ENCODE assay signal across 10 mouse cellular contexts in the genomic region with DNA sequence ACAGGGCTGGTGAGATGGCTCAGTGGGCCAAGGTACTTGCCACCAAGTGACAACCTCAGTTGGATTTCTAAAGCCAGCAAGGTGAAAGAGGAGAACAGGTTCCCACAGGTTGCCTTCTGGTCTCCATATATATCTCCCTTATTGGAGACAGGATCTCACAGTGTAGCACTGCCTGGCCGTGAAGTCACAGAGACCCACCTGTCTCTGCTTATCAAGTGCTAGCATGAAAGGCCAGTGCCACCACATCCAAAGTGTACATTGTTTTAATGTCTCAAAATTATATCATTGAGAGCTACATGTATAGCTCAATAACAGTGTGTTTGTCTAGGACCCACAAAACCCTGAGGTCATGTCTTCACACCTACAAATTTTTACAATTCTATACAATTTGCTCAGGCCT. TPM values are rescaled to one million over a fixed set of nuclear protein-coding genes. Genes with fewer than 3 reads are reported as not detected.
DNase-seq lines count a peak whose midpoint lies in the region; ATAC-seq and TF ChIP-seq lines count a peak whose summit lies in the region.
"Had no signal": no experiment of that assay in that cellular context is flagged by ENCODE, and none has a peak within 500 bp of the region (broad histone marks: within the 10 kb centered on the region; RNA-seq: fewer than 3 reads in every experiment).

No protein-coding gene starts in this region.

- no peak for ATAC-seq in lung, embryonic 14.5 days (ENCODE audit: insufficient read depth)
- ATAC-seq in limb, embryonic 14.5 days (ENCODE audit: low FRiP score, low read depth) = no peak
- ATAC-seq in neural tube, embryonic 15.5 days (ENCODE audit: low FRiP score) = no peak

- H3K9me3 ChIP-seq in lung, embryonic 14.5 days (ENCODE audit: low read depth, low read length) = no peaks in the 10 kb centered on the region
- H3K9me3 ChIP-seq in forebrain, embryonic 10.5 days = peaks cover 4% of the 10 kb centered on the region; the same call in 1 of the 2 replicates
- no peaks in the 10 kb centered on the region for H3K9me3 ChIP-seq in limb, embryonic 14.5 days (ENCODE audit: control insufficient read depth, low read length)
- H3K9me3 ChIP-seq in neural tube, embryonic 15.5 days (replicated peaks) = no peaks in the 10 kb centered on the region

- H3K36me3 ChIP-seq in lung, embryonic 14.5 days (ENCODE audit: insufficient read depth) = no peaks in the 10 kb centered on the region
- H3K36me3 ChIP-seq in forebrain, embryonic 10.5 days (replicated peaks) = peaks cover 16% of the 10 kb centered on the region
- peaks cover 2% of the 10 kb centered on the region for H3K36me3 ChIP-seq in limb, embryonic 14.5 days (ENCODE audit: control insufficient read depth, insufficient read depth, low read length)
- H3K36me3 ChIP-seq in neural tube, embryonic 15.5 days = peaks cover 12% of the 10 kb centered on the region
- no peaks in the 10 kb centered on the region; the same call in 1 of the 2 replicates for H3K36me3 ChIP-seq in thymus, adult 2 months (ENCODE audit: control insufficient read depth, insufficient read depth, low read length)

- no peak overlapping the region for H3K9ac ChIP-seq in lung, embryonic 14.5 days
- H3K9ac ChIP-seq in limb, embryonic 14.5 days (ENCODE audit: low read depth, low read length, severe bottlenecking) = peak overlapping the region; percentile 83; the same call in 1 of the 2 replicates
- peak overlapping the region; percentile 83; the same call in 1 of the 2 replicates for H3K9ac ChIP-seq in neural tube, embryonic 15.5 days (replicated peaks)

- DNase-seq in lung, embryonic 14.5 days = no peak
- no peak for DNase-seq in lung, postnatal 25 days (ENCODE audit: low spot score)
- no peak for DNase-seq in forebrain, embryonic 10.5 days (ENCODE audit: extremely low spot score, low spot score)
- no peak for DNase-seq in limb, embryonic 14.5 days (ENCODE audit: low spot score)
- DNase-seq in thymus, adult 2 months = no peak
- DNase-seq in lung, postnatal 36 days = no peak
- no peak for DNase-seq in right cerebral cortex, postnatal 25 days
- DNase-seq: kidney, postnatal 36 days; spleen, adult 18-20 months had no signal

- H3K4me3 ChIP-seq in lung, embryonic 14.5 days (ENCODE audit: low read depth, low read length) = peak overlapping the region; percentile 64; the same call in 1 of the 2 replicates
- H3K4me3 ChIP-seq in forebrain, embryonic 10.5 days = peak overlapping the region; percentile 81
- H3K4me3 ChIP-seq in limb, embryonic 14.5 days (replicated peaks; ENCODE audit: low read length) = no peak overlapping the region
- H3K4me3 ChIP-seq in neural tube, embryonic 15.5 days (replicated peaks) = no peak overlapping the region
- H3K4me3 ChIP-seq in thymus, adult 2 months (ENCODE audit: control insufficient read depth, insufficient read depth, low read length) = no peak overlapping the region

- peak overlapping the region; percentile 64 for H3K4me2 ChIP-seq in lung, embryonic 14.5 days
- peak overlapping the region; percentile 77; the same call in 1 of the 2 replicates for H3K4me2 ChIP-seq in limb, embryonic 14.5 days (replicated peaks; ENCODE audit: low read depth, low read length, severe bottlenecking)
- peak overlapping the region; percentile 80 for H3K4me2 ChIP-seq in neural tube, embryonic 15.5 days

- H3K27me3 ChIP-seq in lung, embryonic 14.5 days (ENCODE audit: insufficient read depth, low read length) = no peaks in the 10 kb centered on the region
- H3K27me3 ChIP-seq in forebrain, embryonic 10.5 days (ENCODE audit: poor library complexity, severe bottlenecking) = no peaks in the 10 kb centered on the region
- no peaks in the 10 kb centered on the region for H3K27me3 ChIP-seq in limb, embryonic 14.5 days (ENCODE audit: control insufficient read depth, insufficient read depth, low read length)
- no peaks in the 10 kb centered on the region for H3K27me3 ChIP-seq in neural tube, embryonic 15.5 days (replicated peaks)
- H3K27me3 ChIP-seq in thymus, adult 2 months (ENCODE audit: control insufficient read depth, insufficient read depth, low read length) = no peaks in the 10 kb centered on the region

- H3K27ac ChIP-seq in lung, embryonic 14.5 days (ENCODE audit: low read depth) = no peak overlapping the region
- H3K27ac ChIP-seq in forebrain, embryonic 10.5 days = 0 out of 2 replicates have a peak overlapping the region, but pooled peaks have one; percentile 98
- H3K27ac ChIP-seq in limb, embryonic 14.5 days (replicated peaks; ENCODE audit: low read depth, low read length) = no peak overlapping the region
- H3K27ac ChIP-seq in neural tube, embryonic 15.5 days (replicated peaks) = peak overlapping the region; percentile 100; the same call in 1 of the 2 replicates
- no peak overlapping the region for H3K27ac ChIP-seq in thymus, adult 2 months (ENCODE audit: control insufficient read depth, insufficient read depth, low read length)

- no peaks in the 10 kb centered on the region for H3K4me1 ChIP-seq in lung, embryonic 14.5 days (ENCODE audit: insufficient read depth)
- peaks cover 11% of the 10 kb centered on the region for H3K4me1 ChIP-seq in forebrain, embryonic 10.5 days
- H3K4me1 ChIP-seq in limb, embryonic 14.5 days (ENCODE audit: control insufficient read depth, insufficient read depth, low read length) = no peaks in the 10 kb centered on the region
- H3K4me1 ChIP-seq in neural tube, embryonic 15.5 days = peaks cover 10% of the 10 kb centered on the region; the same call in 1 of the 2 replicates
- 0 out of 2 replicates have a peak, but pooled peaks cover 2% of the 10 kb centered on the region for H3K4me1 ChIP-seq in thymus, adult 2 months (replicated peaks; ENCODE audit: control insufficient read depth, insufficient read depth, low read length)

- 83% methylated on average over 1 of the region's 1 CpGs for WGBS in lung, embryonic 14.5 days
- 100% methylated on average over 1 of the region's 1 CpGs for WGBS in forebrain, embryonic 10.5 days
- WGBS in limb, embryonic 14.5 days = 95% methylated on average over 1 of the region's 1 CpGs
- WGBS in neural tube, embryonic 15.5 days = 93% methylated on average over 1 of the region's 1 CpGs
- WGBS in thymus, adult 2 months = 94% methylated on average over 1 of the region's 1 CpGs

- no peak for TF ChIP-seq CTCF in lung, embryonic 14.5 days (IDR thresholded peaks at IDR 0.05; ENCODE audit: low read depth)
- TF ChIP-seq CTCF in thymus, adult 2 months (IDR thresholded peaks at IDR 0.05; ENCODE audit: borderline replicate concordance, control insufficient read depth, extremely low read depth, insufficient read depth, low read length, poor library complexity) = no peak

- TF ChIP-seq POLR2A in limb, embryonic 14.5 days (IDR thresholded peaks at IDR 0.05; ENCODE audit: borderline replicate concordance, extremely low read depth, insufficient read depth, insufficient read length) = no peak
- no peak for TF ChIP-seq POLR2A in thymus, adult 2 months (IDR thresholded peaks at IDR 0.05; ENCODE audit: control insufficient read depth, extremely low read depth, insufficient read depth, low read length, poor library complexity)

RNA-seq across cellular contexts. Expression of a gene that starts 25.2 kb away (rescaled TPM):
- 20.5 and 22.1 TPM in 2 replicates for polyA plus RNA-seq in lung, embryonic 14.5 days (2014; fragmentation: Nextera tagmentation; extraction: Ambion mirVana)
- 17.1 and 17.6 TPM in 2 replicates for polyA plus RNA-seq in forebrain, embryonic 10.5 days (2016; fragmentation: Nextera tagmentation; extraction: Ambion mirVana)
- polyA plus RNA-seq in limb, embryonic 14.5 days (2012; rRNA removed) = 10.6 and 13.1 TPM in 2 replicates
- polyA plus RNA-seq in limb, embryonic 14.5 days (2014; fragmentation: Nextera tagmentation; extraction: Ambion mirVana) = 18.2 and 20.0 TPM in 2 replicates
- polyA plus RNA-seq in neural tube, embryonic 15.5 days (2015; fragmentation: Nextera tagmentation; extraction: Ambion mirVana) = 38.6 and 44.8 TPM in 2 replicates
- polyA plus RNA-seq in thymus, adult 2 months (2012; rRNA removed) = 7.5 and 8.2 TPM in 2 replicates

RNA-seq across cellular contexts. Expression of a gene that starts 36.4 kb away (rescaled TPM):
- 370 and 372 TPM in 2 replicates for polyA plus RNA-seq in lung, embryonic 14.5 days (2014; fragmentation: Nextera tagmentation; extraction: Ambion mirVana)
- 356 and 383 TPM in 2 replicates for polyA plus RNA-seq in forebrain, embryonic 10.5 days (2016; fragmentation: Nextera tagmentation; extraction: Ambion mirVana)
- polyA plus RNA-seq in limb, embryonic 14.5 days (2012; rRNA removed) = 229 and 475 TPM in 2 replicates
- polyA plus RNA-seq in limb, embryonic 14.5 days (2014; fragmentation: Nextera tagmentation; extraction: Ambion mirVana) = 347 and 354 TPM in 2 replicates
- 463 and 500 TPM in 2 replicates for polyA plus RNA-seq in neural tube, embryonic 15.5 days (2015; fragmentation: Nextera tagmentation; extraction: Ambion mirVana)
- polyA plus RNA-seq in thymus, adult 2 months (2012; rRNA removed) = 189 and 207 TPM in 2 replicates

RNA-seq across cellular contexts. Expression of a gene that starts 38.3 kb away (rescaled TPM):
- polyA plus RNA-seq in lung, embryonic 14.5 days (2014; fragmentation: Nextera tagmentation; extraction: Ambion mirVana) = 13.1 and 15.0 TPM in 2 replicates
- 18.4 and 19.0 TPM in 2 replicates for polyA plus RNA-seq in forebrain, embryonic 10.5 days (2016; fragmentation: Nextera tagmentation; extraction: Ambion mirVana)
- 41.5 and 52.8 TPM in 2 replicates for polyA plus RNA-seq in limb, embryonic 14.5 days (2012; rRNA removed)
- 11.9 and 12.9 TPM in 2 replicates for polyA plus RNA-seq in limb, embryonic 14.5 days (2014; fragmentation: Nextera tagmentation; extraction: Ambion mirVana)
- polyA plus RNA-seq in neural tube, embryonic 15.5 days (2015; fragmentation: Nextera tagmentation; extraction: Ambion mirVana) = 13.0 and 20.6 TPM in 2 replicates
- polyA plus RNA-seq in thymus, adult 2 months (2012; rRNA removed) = 560 and 583 TPM in 2 replicates

RNA-seq across cellular contexts. Expression of a gene that starts 45.6 kb away (rescaled TPM):
- polyA plus RNA-seq in lung, embryonic 14.5 days (2014; fragmentation: Nextera tagmentation; extraction: Ambion mirVana) = 53.6 and 58.6 TPM in 2 replicates
- 86.3 and 86.4 TPM in 2 replicates for polyA plus RNA-seq in forebrain, embryonic 10.5 days (2016; fragmentation: Nextera tagmentation; extraction: Ambion mirVana)
- 25.2 and 28.0 TPM in 2 replicates for polyA plus RNA-seq in limb, embryonic 14.5 days (2012; rRNA removed)
- polyA plus RNA-seq in limb, embryonic 14.5 days (2014; fragmentation: Nextera tagmentation; extraction: Ambion mirVana) = 47.8 and 51.2 TPM in 2 replicates
- polyA plus RNA-seq in neural tube, embryonic 15.5 days (2015; fragmentation: Nextera tagmentation; extraction: Ambion mirVana) = 69.6 and 71.6 TPM in 2 replicates
- polyA plus RNA-seq in thymus, adult 2 months (2012; rRNA removed) = 36.8 and 37.2 TPM in 2 replicates

Comparison
In these comparisons a context has a peak if more than half of its experiments do, and no peak if none do; other contexts are left out.
1. H3K27ac ChIP-seq: peak in forebrain, embryonic 10.5 days (single experiment) and neural tube, embryonic 15.5 days (single experiment); none in lung, embryonic 14.5 days (single experiment), limb, embryonic 14.5 days (single experiment) and thymus, adult 2 months (single experiment).
2. H3K4me3 ChIP-seq: peak in lung, embryonic 14.5 days (single experiment) and forebrain, embryonic 10.5 days (single experiment); none in limb, embryonic 14.5 days (single experiment), neural tube, embryonic 15.5 days (single experiment) and thymus, adult 2 months (single experiment).
3. RNA of a gene that starts 38.3 kb away (polyA plus RNA-seq): 560 to 583 TPM in thymus, adult 2 months; 11.9 to 52.8 TPM in limb, embryonic 14.5 days, 18.4 to 19.0 TPM in forebrain, embryonic 10.5 days, 13.1 to 15.0 TPM in lung, embryonic 14.5 days and 13.0 to 20.6 TPM in neural tube, embryonic 15.5 days; every median in the first group is over 10 times any median in the second.
4. Peak in every context shown above with its lines, with median percentiles within 50 percentile points of each other: H3K4me2 ChIP-seq.